Mouse (Mus musculus) macrophage (primary cell): Measurements from ENCODE around the gene Pdlim3. TPM values are rescaled to one million over a fixed set of nuclear protein-coding genes. Genes with fewer than 3 reads are reported as not detected.

Experiments used
- H3K27ac ChIP-seq: fragments of 350-480 bp; formaldehyde crosslinking; 2 replicates; pipeline ENCODE4 v1.9.0; 2021
- H3K36me3 ChIP-seq: fragments of 350-480 bp; formaldehyde crosslinking; 2 replicates; pipeline ENCODE4 v1.9.0; 2021; ENCODE audit errors: inconsistent target
- H3K4me3 ChIP-seq: fragments of 350-480 bp; formaldehyde crosslinking; 2 replicates; pipeline ENCODE4 v1.9.0; 2021; ENCODE audit errors: inconsistent target
- H3K79me2 ChIP-seq: fragments of 350-480 bp; formaldehyde crosslinking; 2 replicates; pipeline ENCODE4 v1.9.0; 2021; ENCODE audit errors: inconsistent target
- WGBS: methylation state at CpG from one replicate; pipeline ENCODE4 v1.1.7; 2026; ENCODE audit warnings: inconsistent platforms; ENCODE audit not compliant: missing documents; 5-methylcytosine and 5-hydroxymethylcytosine counted together
- polyA plus RNA-seq: library from polyadenylated mRNA; stranded (reverse); fragments of 250-400 nt; gene quantifications from 3 replicates; pipeline ENCODE4 v1.2.4, GENCODE M21; 2018; ENCODE audit warnings: inconsistent platforms

The Pdlim3 gene
- polyA plus RNA-seq, 1 experiment from 2014 or later: not detected

GRCm38 (mm10) chr8:45922116-45922515 is 36.9 kb downstream of the Pdlim3 start:
- no peaks in the 10 kb centered on the region for H3K79me2 ChIP-seq
- H3K27ac ChIP-seq: no peak overlapping the region
- H3K36me3 ChIP-seq: no peaks in the 10 kb centered on the region
- WGBS: 88% methylated on average over 7 of the region's 7 CpGs
- H3K4me3 ChIP-seq: no peak overlapping the region

GRCm38 (mm10) chr8:45934582-45935014 is 49.3 kb downstream of the Pdlim3 start, which contains the start of gene Ccdc110:
Ccdc110 (plus strand) TSS chr8:45934619.
- H3K36me3 ChIP-seq: no peaks in the 10 kb centered on the region
- H3K79me2 ChIP-seq: no peaks in the 10 kb centered on the region
- 5% methylated on average over 23 of the region's 23 CpGs for WGBS
- H3K4me3 ChIP-seq: no peak within 1 kb of the TSS
- no peak within 1 kb of the TSS for H3K27ac ChIP-seq

DNA sequence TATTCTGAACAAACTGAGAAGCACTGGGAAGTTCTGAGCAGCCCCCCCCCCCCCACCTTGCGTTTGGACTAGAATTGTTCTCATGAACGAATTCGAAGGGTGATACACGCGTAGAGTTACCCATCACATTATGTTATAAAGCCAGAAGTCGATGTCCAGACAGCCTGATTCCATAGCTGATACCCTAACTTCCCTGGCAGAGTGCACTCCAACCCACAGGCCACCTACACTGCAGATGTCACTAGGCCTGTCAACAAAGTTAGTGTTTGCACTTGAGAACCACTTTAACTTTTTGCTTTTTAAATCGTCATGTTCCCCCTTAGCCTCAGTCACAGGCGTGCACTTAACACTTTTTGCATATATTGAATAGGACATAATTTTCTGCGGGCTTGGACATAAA is 51.7 kb downstream of the Pdlim3 start:
- WGBS: 88% methylated on average over 9 of the region's 9 CpGs

GRCm38 (mm10) chr8:45946283-45946682 is 61.0 kb downstream of the Pdlim3 start:
- Histone ChIP-seq H3K4me3 (no peak overlapping the region), H3K79me2 (no peaks in the 10 kb centered on the region), H3K36me3 (no peaks in the 10 kb centered on the region), H3K27ac (no peak overlapping the region)
- 96% methylated on average over 4 of the region's 4 CpGs for WGBS

More for the DNA sequence above, 51.7 kb downstream of the Pdlim3 start:
- Histone ChIP-seq H3K36me3 (no peaks in the 10 kb centered on the region), H3K27ac (no peak overlapping the region), H3K4me3 (no peak overlapping the region), H3K79me2 (no peaks in the 10 kb centered on the region)

- 71% methylated on average over 2 of the region's 2 CpGs for WGBS
These were observed 65.4 kb downstream of the Pdlim3 start for GRCm38 (mm10) chr8:45950622-45951021.

More at GRCm38 (mm10) chr8:45950622-45951021, 65.4 kb downstream of the Pdlim3 start:
- Histone ChIP-seq H3K79me2 (no peaks in the 10 kb centered on the region), H3K27ac (no peak overlapping the region), H3K36me3 (no peaks in the 10 kb centered on the region), H3K4me3 (no peak overlapping the region)

Other genes starting within 250 kb of the Pdlim3 start
- not detected in 3 replicates for gene Ccdc110, start 49.2 kb downstream of the Pdlim3 start, polyA plus RNA-seq
- 0.20 to 0.27 TPM (median 0.22 TPM) in 3 replicates for gene 1700029J07Rik, start 89.8 kb downstream of the Pdlim3 start, polyA plus RNA-seq
- gene Ufsp2, start 90.1 kb downstream of the Pdlim3 start, polyA plus RNA-seq: 46.5 to 83.4 TPM (median 48.1 TPM) in 3 replicates
- not detected in 3 replicates for gene Lrp2bp, start 113.8 kb downstream of the Pdlim3 start, polyA plus RNA-seq
- gene Ankrd37, start 120.2 kb downstream of the Pdlim3 start, polyA plus RNA-seq: 0.47 to 1.7 TPM (median 0.94 TPM) in 3 replicates